Comparison of ENCODE assay signal across 8 mouse cellular contexts in the genomic region with DNA sequence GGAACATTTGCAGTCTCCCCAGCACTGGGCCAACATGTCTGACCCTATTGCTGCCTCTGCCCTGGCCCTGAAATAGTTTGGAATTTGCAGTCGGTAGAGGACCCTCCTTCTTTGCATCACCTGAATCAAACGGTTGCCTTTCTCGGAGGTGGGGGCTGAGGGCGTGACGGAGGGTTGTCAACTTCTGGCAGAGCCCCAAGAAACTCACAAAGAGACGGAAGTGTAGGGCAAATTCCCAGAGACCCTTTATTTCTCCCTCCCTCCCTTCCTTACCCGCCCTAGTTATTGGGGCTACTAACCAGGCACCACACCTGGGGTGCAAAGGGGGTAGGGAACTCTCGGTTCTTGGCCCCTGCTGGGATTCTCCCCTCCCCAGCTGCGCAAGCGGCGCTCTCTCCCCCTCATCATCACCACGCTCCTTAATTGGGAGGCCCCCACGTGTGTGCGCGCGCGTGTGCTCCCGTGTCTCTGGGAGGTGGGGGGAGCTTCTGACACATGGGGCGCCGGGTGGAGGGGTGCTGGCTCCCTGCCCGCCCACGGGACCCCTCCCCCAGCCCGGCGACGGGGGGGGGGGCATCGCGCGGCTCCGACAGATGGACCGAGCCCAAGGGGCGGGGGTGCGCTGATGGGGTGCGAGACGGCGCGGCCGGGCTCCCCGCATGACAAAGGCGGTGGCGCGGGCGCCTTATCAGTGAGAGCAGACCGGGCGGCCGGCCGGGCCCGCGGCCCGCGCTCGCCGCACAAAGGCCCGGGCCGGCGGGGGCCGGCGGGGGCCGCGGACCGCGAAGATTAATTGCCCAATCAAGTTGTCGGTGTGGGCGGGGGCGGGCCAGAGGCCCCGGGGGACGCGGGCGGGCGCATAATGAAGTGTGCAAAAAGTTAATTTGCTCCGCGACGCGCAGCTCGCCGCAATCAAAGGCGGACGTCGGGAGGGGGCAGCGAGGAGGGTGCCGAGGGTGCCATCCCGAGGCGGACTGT. TPM values are rescaled to one million over a fixed set of nuclear protein-coding genes. Genes with fewer than 3 reads are reported as not detected.
A peak's percentile ranks its signal among the peaks of the same experiment; 100 is the strongest.
DNase-seq lines count a peak whose midpoint lies in the region; ATAC-seq lines count a peak whose summit lies in the region.

No protein-coding gene starts in this region.

- H3K36me3 ChIP-seq in neural tube, embryonic 15.5 days = no peaks in the 10 kb centered on the region

- peak overlapping the region; percentile 68 for H3K9ac ChIP-seq in neural tube, embryonic 15.5 days (replicated peaks)

- peak overlapping the region; percentile 51 for H3K4me3 ChIP-seq in neural tube, embryonic 15.5 days (replicated peaks)

- ATAC-seq in neural tube, embryonic 15.5 days (ENCODE audit: low FRiP score) = peak; percentile 56; the same call in 1 of the 2 replicates

- peak overlapping the region; percentile 68 for H3K27ac ChIP-seq in neural tube, embryonic 15.5 days (replicated peaks)

- peaks cover 47% of the 10 kb centered on the region for H3K4me1 ChIP-seq in neural tube, embryonic 15.5 days

- H3K4me2 ChIP-seq in neural tube, embryonic 15.5 days = peak overlapping the region; percentile 97

- no peaks in the 10 kb centered on the region; the same call in 1 of the 2 replicates for H3K27me3 ChIP-seq in neural tube, embryonic 15.5 days (replicated peaks)

- peak; percentile 71 to 77 for DNase-seq in cerebellum, postnatal 10 days
- DNase-seq in cerebellum, adult 11 months = no peak
- peak; percentile 35 for DNase-seq in right cerebral cortex, postnatal 4 days
- no peak for DNase-seq in right cerebral cortex, adult 18-20 months
- peak; percentile 10 for DNase-seq in kidney, postnatal 14 days
- no peak for DNase-seq in MN1 (ENCODE audit: low spot score)
- DNase-seq in spleen, postnatal 14 days (ENCODE audit: low spot score in 2 of 2) = no peak

- under 1% methylated on average over 71 of the region's 82 CpGs for WGBS in neural tube, embryonic 15.5 days

- H3K9me3 ChIP-seq in neural tube, embryonic 15.5 days (replicated peaks) = no peaks in the 10 kb centered on the region

RNA-seq across cellular contexts. Expression of gene Scrt2, which starts 33.0 kb away (rescaled TPM):
- polyA plus RNA-seq in neural tube, embryonic 15.5 days (2015; fragmentation: Nextera tagmentation; extraction: Ambion mirVana) = 7.5 and 9.2 TPM in 2 replicates

RNA-seq across cellular contexts. Expression of gene Slc52a3, which starts 52.0 kb away (rescaled TPM):
- 1.4 and 1.7 TPM in 2 replicates for polyA plus RNA-seq in neural tube, embryonic 15.5 days (2015; fragmentation: Nextera tagmentation; extraction: Ambion mirVana)

RNA-seq across cellular contexts. Expression of gene Srxn1, which starts 57.0 kb away (rescaled TPM):
- polyA plus RNA-seq in neural tube, embryonic 15.5 days (2015; fragmentation: Nextera tagmentation; extraction: Ambion mirVana) = 25.8 and 27.7 TPM in 2 replicates

Comparison
In these comparisons a context has a peak if more than half of its experiments do, and no peak if none do; other contexts are left out.
1. DNase-seq: peak in cerebellum, postnatal 10 days (2 of 2), right cerebral cortex, postnatal 4 days (single experiment) and kidney, postnatal 14 days (single experiment); none in cerebellum, adult 11 months (single experiment), right cerebral cortex, adult 18-20 months (single experiment), MN1 (single experiment) and spleen, postnatal 14 days (0 of 2).